Mouse (Mus musculus) bone marrow, adult 2 months (tissue): ENCODE results near the gene Rae1.

ENCODE experiments used
- CTCF ChIP-seq: fragments of 200-500 bp; IDR thresholded peaks from 2 replicates; pipeline ENCODE4 v1.5.1; 2011; ENCODE audit warnings: low read length, control low read depth; ENCODE audit not compliant: control insufficient read depth, insufficient read depth
- POLR2A ChIP-seq: fragments of 200-500 bp; IDR thresholded peaks from 2 replicates; pipeline ENCODE4 v1.6.1; 2011; ENCODE audit warnings: low read depth, mild to moderate bottlenecking, control low read depth, low read length, borderline replicate concordance; ENCODE audit not compliant: control insufficient read depth

DNA sequence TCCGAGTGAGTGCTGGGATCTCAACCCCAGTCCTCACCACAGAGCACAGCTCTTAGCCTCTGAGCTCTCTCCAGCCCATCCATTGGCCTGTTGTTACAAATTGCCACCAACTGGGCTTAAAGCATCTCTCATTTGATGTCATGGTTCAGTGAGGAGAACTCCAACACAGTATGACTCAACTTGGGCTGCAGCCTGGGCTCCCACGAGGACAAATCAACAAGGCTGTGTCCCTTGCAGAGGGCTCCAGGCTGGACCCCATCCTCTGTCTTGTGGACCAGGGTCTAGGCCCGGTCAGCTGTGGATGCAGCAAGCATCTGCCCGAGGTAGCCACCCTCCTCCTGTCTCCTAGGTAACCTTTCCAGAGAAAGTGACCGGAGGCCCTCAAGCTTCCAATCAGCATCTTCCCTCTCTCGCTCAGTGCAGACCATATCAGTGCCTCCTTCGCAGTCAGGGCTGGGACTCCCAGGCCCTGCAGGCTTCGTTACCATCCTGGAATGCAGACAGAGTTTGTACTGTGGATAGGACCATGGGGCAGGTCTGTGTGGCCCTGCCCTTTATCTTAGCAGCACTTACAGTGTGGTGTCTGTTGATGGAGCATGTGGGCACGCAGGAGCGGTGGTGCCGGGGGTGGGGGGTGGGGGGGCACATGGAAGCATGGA lies 42.7 kb downstream of the Rae1 start:
- TF ChIP-seq CTCF (no peak), POLR2A (no peak)
